Mouse (Mus musculus) liver, postnatal 0 days (tissue): ENCODE data around the gene Trim41.

Source experiments
- CTCF ChIP-seq: sonication (generic); IDR thresholded peaks from 2 replicates; pipeline ENCODE4 v1.5.1; 2016; ENCODE audit warnings: antibody characterized with exemption, low read depth
- EP300 ChIP-seq: IDR thresholded peaks from 2 replicates; pipeline ENCODE4 v1.6.1; 2016; ENCODE audit warnings: antibody characterized with exemption, low read depth, mild to moderate bottlenecking

DNA sequence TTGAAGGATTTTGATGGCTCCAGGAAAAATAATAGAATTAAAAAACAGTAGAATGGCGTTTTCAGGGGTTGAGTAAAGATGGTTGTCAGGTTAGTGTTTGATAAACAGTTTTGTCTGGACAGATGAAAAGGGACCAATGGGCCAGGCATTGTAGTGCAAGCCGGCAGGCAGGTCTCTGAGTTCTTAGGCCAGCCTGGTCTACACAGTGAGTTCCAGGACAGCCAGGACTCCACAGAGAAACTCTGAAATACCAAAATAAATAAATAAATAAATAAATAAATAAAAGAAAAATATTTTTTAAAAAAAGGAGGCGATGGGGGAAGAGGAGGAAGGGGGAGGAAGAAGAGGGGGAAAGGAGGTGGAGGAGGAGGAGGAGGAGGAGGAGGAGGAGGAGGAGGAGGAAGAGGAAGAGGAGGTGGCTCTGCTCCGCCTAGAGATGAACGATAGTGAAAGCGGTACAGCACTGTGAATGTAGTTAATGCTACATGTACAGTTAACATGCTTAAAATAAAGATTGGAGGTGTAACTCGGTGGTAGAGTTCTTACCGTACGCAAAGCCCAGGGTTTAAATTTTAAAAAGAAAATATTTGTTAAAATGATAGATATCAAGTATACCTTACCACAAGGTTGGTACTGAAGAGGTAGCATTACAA lies 16.1 kb upstream of the Trim41 start:
- TF ChIP-seq CTCF, result no peak
- TF ChIP-seq EP300, result no peak
